Comparison of ENCODE assay signal across 18 mouse cellular contexts in genomic region chr8:75513786-75514185, GRCm38 (mm10).
"Had no signal": no experiment of that assay in that cellular context is flagged by ENCODE, and none has a peak within 500 bp of the region (broad histone marks: within the 10 kb centered on the region; RNA-seq: fewer than 3 reads in every experiment).

No protein-coding gene starts in this region.

- H3K9me3 ChIP-seq: midbrain, embryonic 10.5 days; midbrain, embryonic 12.5 days; neural tube, embryonic 13.5 days; neural tube, embryonic 15.5 days; stomach, embryonic 15.5 days had no signal

- H3K27me3 ChIP-seq: midbrain, embryonic 12.5 days; neural tube, embryonic 13.5 days; neural tube, embryonic 15.5 days; stomach, embryonic 15.5 days had no signal

- H3K27ac ChIP-seq: midbrain, embryonic 10.5 days; midbrain, embryonic 12.5 days; neural tube, embryonic 13.5 days; neural tube, embryonic 15.5 days; stomach, embryonic 15.5 days; stomach, postnatal 0 days had no signal

- H3K9ac ChIP-seq: lung, embryonic 14.5 days; midbrain, embryonic 12.5 days; neural tube, embryonic 13.5 days; neural tube, embryonic 15.5 days; stomach, embryonic 15.5 days had no signal

- H3K4me1 ChIP-seq: midbrain, embryonic 12.5 days; neural tube, embryonic 13.5 days; neural tube, embryonic 15.5 days; stomach, embryonic 15.5 days had no signal

- H3K4me3 ChIP-seq: midbrain, embryonic 10.5 days; midbrain, embryonic 12.5 days; myocyte; neural tube, embryonic 13.5 days; neural tube, embryonic 15.5 days; stomach, embryonic 15.5 days had no signal

- DNase-seq: lung, embryonic 14.5 days; lung, postnatal 10 days; lung, postnatal 4 days; midbrain, embryonic 14.5 days; retina, postnatal 1 day; right cerebral cortex, adult 18-20 months; right cerebral cortex, postnatal 14 days; thymus, adult 2 months; thymus, postnatal 25 days; thymus, postnatal 4 days had no signal

- ATAC-seq: midbrain, embryonic 16.5 days had no signal

- H3K36me3 ChIP-seq: midbrain, embryonic 10.5 days; midbrain, embryonic 12.5 days; neural tube, embryonic 13.5 days; neural tube, embryonic 15.5 days; stomach, embryonic 15.5 days had no signal

- H3K4me2 ChIP-seq: lung, embryonic 14.5 days; midbrain, embryonic 12.5 days; neural tube, embryonic 13.5 days; neural tube, embryonic 15.5 days; stomach, embryonic 15.5 days had no signal
